Mouse (Mus musculus) limb, embryonic 13.5 days (tissue): ENCODE data around the gene Fbxo11. TPM values are rescaled to one million over a fixed set of nuclear protein-coding genes. Genes with fewer than 3 reads are reported as not detected.

Experiments used
- ATAC-seq: fragments of 200-750 bp; cut with Nextera tagmentation; 2 replicates; pipeline ENCODE4 v1.8.0; 2017; ENCODE audit warnings: low read depth, moderate number of reproducible peaks, moderate TSS enrichment; ENCODE audit not compliant: low FRiP score
- H3K27ac ChIP-seq: fragments of 300-500 bp; sonication (generic); 2 replicates; pipeline ENCODE4 v1.5.1; 2015; ENCODE audit warnings: inconsistent platforms, mild to moderate bottlenecking, moderate library complexity
- H3K27me3 ChIP-seq: fragments of 300-500 bp; sonication (generic); 2 replicates; pipeline ENCODE4 v1.6.1; 2015; ENCODE audit warnings: mild to moderate bottlenecking, inconsistent platforms
- H3K36me3 ChIP-seq: fragments of 300-500 bp; sonication (generic); 2 replicates; pipeline ENCODE4 v1.6.1; 2015; ENCODE audit warnings: inconsistent platforms, mild to moderate bottlenecking, moderate library complexity
- H3K4me1 ChIP-seq: fragments of 300-500 bp; sonication (generic); 2 replicates; pipeline ENCODE4 v1.6.1; 2015; ENCODE audit warnings: inconsistent platforms
- H3K4me2 ChIP-seq: fragments of 300-500 bp; sonication (generic); replicated peaks from 2 replicates; pipeline ENCODE4 v1.6.1; 2015; ENCODE audit warnings: inconsistent platforms, mild to moderate bottlenecking, moderate library complexity
- H3K4me3 ChIP-seq: fragments of 300-500 bp; sonication (generic); 2 replicates; pipeline ENCODE4 v1.5.1; 2015; ENCODE audit warnings: moderate library complexity, mild to moderate bottlenecking, inconsistent platforms
- H3K9ac ChIP-seq: fragments of 300-500 bp; sonication (generic); 2 replicates; pipeline ENCODE4 v1.6.1; 2015; ENCODE audit warnings: mild to moderate bottlenecking, inconsistent platforms
- H3K9me3 ChIP-seq: fragments of 300-500 bp; sonication (generic); 2 replicates; pipeline ENCODE4 v1.6.1; 2016; ENCODE audit warnings: inconsistent platforms
- WGBS: fragments of 180-500 bp; shearing (Covaris S2); methylation state at CpG from one replicate; pipeline ENCODE4 v1.1.7; 2015; 5-methylcytosine and 5-hydroxymethylcytosine counted together
- polyA plus RNA-seq: library from polyadenylated mRNA; unstranded; fragments of >200 nt; fragmentation: Nextera tagmentation; extraction: Ambion mirVana; gene quantifications from 2 replicates; pipeline ENCODE4 v1.2.1, GENCODE M21; 2015

Fbxo11 gene
- polyA plus RNA-seq = 20.3 and 21.1 TPM in 2 replicates

- H3K4me2 ChIP-seq = peak within 1 kb of the TSS; percentile 79
- peaks cover 16% of the 10 kb centered on the region for H3K4me1 ChIP-seq
- no peaks in the 10 kb centered on the region for H3K9me3 ChIP-seq
- no peak for ATAC-seq
- no peaks in the 10 kb centered on the region for H3K36me3 ChIP-seq
- no peaks in the 10 kb centered on the region for H3K27me3 ChIP-seq
- H3K4me3 ChIP-seq = peak within 1 kb of the TSS; percentile 98
- H3K9ac ChIP-seq = peak within 1 kb of the TSS; percentile 100
- peak within 1 kb of the TSS; percentile 100 for H3K27ac ChIP-seq
- WGBS = 0% methylated on average over 22 of the region's 112 CpGs
Observed at GRCm38 (mm10) chr17:88065031-88065800, at the start of gene Fbxo11. TSS of gene Fbxo11 (minus strand) at chr17:88065291.

- 91% methylated on average over 10 of the region's 10 CpGs for WGBS
- no peak for ATAC-seq
- H3K4me3 ChIP-seq = no peak overlapping the region
Observed at GRCm38 (mm10) chr17:88113883-88114229, 48.8 kb upstream of the Fbxo11 start.

GRCm38 (mm10) chr17:88113015-88113882, 48.2 kb upstream of the Fbxo11 start:
- ATAC-seq = no peak
- H3K4me2 ChIP-seq = no peak overlapping the region
- no peak overlapping the region for H3K27ac ChIP-seq
- no peaks in the 10 kb centered on the region for H3K27me3 ChIP-seq
- H3K9ac ChIP-seq = no peak overlapping the region
- no peaks in the 10 kb centered on the region for H3K36me3 ChIP-seq
- WGBS = 72% methylated on average over 12 of the region's 12 CpGs
- H3K4me1 ChIP-seq = peaks cover 9% of the 10 kb centered on the region
- no peak overlapping the region for H3K4me3 ChIP-seq
- H3K9me3 ChIP-seq = no peaks in the 10 kb centered on the region

More at GRCm38 (mm10) chr17:88113883-88114229, 48.8 kb upstream of the Fbxo11 start:
- Histone ChIP-seq H3K36me3 (no peaks in the 10 kb centered on the region), H3K9me3 (no peaks in the 10 kb centered on the region), H3K4me1 (peaks cover 9% of the 10 kb centered on the region), H3K27ac (no peak overlapping the region), H3K4me2 (no peak overlapping the region), H3K27me3 (no peaks in the 10 kb centered on the region), H3K9ac (no peak overlapping the region)

GRCm38 (mm10) chr17:88111865-88112645, 47.0 kb upstream of the Fbxo11 start:
- H3K27ac ChIP-seq = no peak overlapping the region

GRCm38 (mm10) chr17:88111081-88111796, 46.1 kb upstream of the Fbxo11 start:
- Histone ChIP-seq H3K27me3 (no peaks in the 10 kb centered on the region), H3K36me3 (no peaks in the 10 kb centered on the region), H3K9me3 (no peaks in the 10 kb centered on the region), H3K4me2 (no peak overlapping the region), H3K9ac (no peak overlapping the region), H3K4me1 (peaks cover 9% of the 10 kb centered on the region), H3K27ac (no peak overlapping the region), H3K4me3 (no peak overlapping the region)
- ATAC-seq = no peak
- 65% methylated on average over 12 of the region's 12 CpGs for WGBS

More at GRCm38 (mm10) chr17:88111865-88112645, 47.0 kb upstream of the Fbxo11 start:
- no peak for ATAC-seq
- 61% methylated on average over 10 of the region's 10 CpGs for WGBS
- no peaks in the 10 kb centered on the region for H3K9me3 ChIP-seq
- H3K4me3 ChIP-seq = no peak overlapping the region
- no peaks in the 10 kb centered on the region for H3K27me3 ChIP-seq
- peaks cover 9% of the 10 kb centered on the region for H3K4me1 ChIP-seq
- no peak overlapping the region for H3K4me2 ChIP-seq
- H3K36me3 ChIP-seq = no peaks in the 10 kb centered on the region
- H3K9ac ChIP-seq = no peak overlapping the region

- ATAC-seq = no peak
- Histone ChIP-seq H3K4me2 (no peak overlapping the region), H3K36me3 (no peaks in the 10 kb centered on the region)
Observed at GRCm38 (mm10) chr17:88107708-88108107, 42.6 kb upstream of the Fbxo11 start.

GRCm38 (mm10) chr17:88106365-88106764, 41.3 kb upstream of the Fbxo11 start:
- H3K27me3 ChIP-seq = no peaks in the 10 kb centered on the region
- WGBS = 84% methylated on average over 9 of the region's 9 CpGs
- no peak overlapping the region for H3K4me2 ChIP-seq
- no peaks in the 10 kb centered on the region for H3K9me3 ChIP-seq
- no peak overlapping the region for H3K9ac ChIP-seq
- H3K4me3 ChIP-seq = no peak overlapping the region
- no peaks in the 10 kb centered on the region for H3K36me3 ChIP-seq
- no peak overlapping the region for H3K27ac ChIP-seq
- ATAC-seq = no peak
- H3K4me1 ChIP-seq = no peaks in the 10 kb centered on the region

More at GRCm38 (mm10) chr17:88107708-88108107, 42.6 kb upstream of the Fbxo11 start:
- Histone ChIP-seq H3K4me3 (no peak overlapping the region), H3K9me3 (no peaks in the 10 kb centered on the region), H3K4me1 (peaks cover 9% of the 10 kb centered on the region), H3K27me3 (no peaks in the 10 kb centered on the region), H3K9ac (0 out of 2 replicates have a peak overlapping the region, but pooled peaks have one; percentile 8), H3K27ac (no peak overlapping the region)
- WGBS = 84% methylated on average over 4 of the region's 4 CpGs

- WGBS = 78% methylated on average over 7 of the region's 7 CpGs
- Histone ChIP-seq H3K4me2 (no peak overlapping the region), H3K36me3 (no peaks in the 10 kb centered on the region), H3K9me3 (no peaks in the 10 kb centered on the region), H3K27ac (no peak overlapping the region), H3K9ac (no peak overlapping the region), H3K27me3 (no peaks in the 10 kb centered on the region), H3K4me1 (no peaks in the 10 kb centered on the region), H3K4me3 (no peak overlapping the region)
- ATAC-seq = no peak
Observed at GRCm38 (mm10) chr17:88102597-88102996, 37.5 kb upstream of the Fbxo11 start.

- no peak overlapping the region for H3K9ac ChIP-seq
- 83% methylated on average over 9 of the region's 9 CpGs for WGBS
- ATAC-seq = no peak
Observed at GRCm38 (mm10) chr17:88098181-88098852, 33.2 kb upstream of the Fbxo11 start.

GRCm38 (mm10) chr17:88097543-88097942, 32.5 kb upstream of the Fbxo11 start:
- ATAC-seq = no peak
- Histone ChIP-seq H3K4me2 (no peak overlapping the region), H3K27ac (no peak overlapping the region), H3K4me3 (no peak overlapping the region), H3K27me3 (no peaks in the 10 kb centered on the region), H3K9ac (no peak overlapping the region), H3K4me1 (no peaks in the 10 kb centered on the region), H3K9me3 (no peaks in the 10 kb centered on the region), H3K36me3 (no peaks in the 10 kb centered on the region)
- 90% methylated on average over 3 of the region's 3 CpGs for WGBS

More at GRCm38 (mm10) chr17:88098181-88098852, 33.2 kb upstream of the Fbxo11 start:
- Histone ChIP-seq H3K9me3 (no peaks in the 10 kb centered on the region), H3K4me3 (no peak overlapping the region), H3K27me3 (no peaks in the 10 kb centered on the region), H3K4me1 (no peaks in the 10 kb centered on the region), H3K4me2 (no peak overlapping the region), H3K36me3 (no peaks in the 10 kb centered on the region), H3K27ac (no peak overlapping the region)
